Comparison of ENCODE assay signal across 12 mouse cellular contexts in the genomic region with DNA sequence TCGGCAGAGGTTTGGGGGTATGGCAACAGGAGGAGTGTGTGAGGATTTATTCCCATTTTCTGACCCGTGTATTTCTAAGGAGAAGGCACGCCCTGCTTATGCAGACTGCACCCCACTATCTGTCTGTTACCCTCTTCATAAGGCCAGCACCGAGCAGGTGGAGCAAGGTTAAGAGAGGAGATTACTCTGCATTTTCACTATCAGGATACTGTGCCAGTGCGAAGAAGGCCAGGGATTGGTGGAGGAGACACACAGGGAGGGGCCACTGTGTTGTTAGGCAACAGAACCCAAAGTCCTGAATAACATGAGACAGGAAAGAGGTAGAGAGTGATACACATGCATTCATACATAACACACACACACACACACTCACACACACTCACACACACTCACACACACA.
A peak's percentile ranks its signal among the peaks of the same experiment; 100 is the strongest.
DNase-seq lines count a peak whose midpoint lies in the region; ATAC-seq lines count a peak whose summit lies in the region.
"Had no signal": no experiment of that assay in that cellular context is flagged by ENCODE, and none has a peak within 500 bp of the region (broad histone marks: within the 10 kb centered on the region; RNA-seq: fewer than 3 reads in every experiment).

No protein-coding gene starts in this region.

- H3K36me3 ChIP-seq in heart, embryonic 12.5 days: no peaks in the 10 kb centered on the region
- no peaks in the 10 kb centered on the region for H3K36me3 ChIP-seq in neural tube, embryonic 13.5 days
- H3K36me3 ChIP-seq in liver, embryonic 11.5 days (ENCODE audit: control insufficient read depth, insufficient read depth, low read length): no peaks in the 10 kb centered on the region
- no peaks in the 10 kb centered on the region for H3K36me3 ChIP-seq in neural tube, embryonic 14.5 days (ENCODE audit: control insufficient read depth, insufficient read depth, low read length)
- H3K36me3 ChIP-seq: limb, embryonic 13.5 days had no signal

- H3K4me2 ChIP-seq in heart, embryonic 12.5 days: no peak overlapping the region
- H3K4me2 ChIP-seq in neural tube, embryonic 13.5 days: no peak overlapping the region
- H3K4me2 ChIP-seq in liver, embryonic 11.5 days: no peak overlapping the region
- H3K4me2 ChIP-seq in neural tube, embryonic 14.5 days (ENCODE audit: low read depth, low read length): no peak overlapping the region
- H3K4me2 ChIP-seq: limb, embryonic 13.5 days had no signal

- H3K9me3 ChIP-seq in heart, embryonic 12.5 days (replicated peaks): no peaks in the 10 kb centered on the region
- no peaks in the 10 kb centered on the region for H3K9me3 ChIP-seq in neural tube, embryonic 13.5 days
- no peaks in the 10 kb centered on the region for H3K9me3 ChIP-seq in liver, embryonic 11.5 days (ENCODE audit: control insufficient read depth, low read length)
- H3K9me3 ChIP-seq in neural tube, embryonic 14.5 days (ENCODE audit: control insufficient read depth, low read length): no peaks in the 10 kb centered on the region
- H3K9me3 ChIP-seq: limb, embryonic 13.5 days had no signal

- H3K4me3 ChIP-seq in heart, embryonic 12.5 days: no peak overlapping the region
- H3K4me3 ChIP-seq in neural tube, embryonic 13.5 days: no peak overlapping the region
- no peak overlapping the region for H3K4me3 ChIP-seq in liver, embryonic 11.5 days (ENCODE audit: low read depth, low read length)
- H3K4me3 ChIP-seq in neural tube, embryonic 14.5 days (ENCODE audit: low read depth, low read length): no peak overlapping the region
- H3K4me3 ChIP-seq: limb, embryonic 13.5 days had no signal

- no peak for DNase-seq in heart, adult 9 months (ENCODE audit: low spot score in 2 of 2)
- DNase-seq in neural tube, embryonic 10.5 days (ENCODE audit: extremely low spot score, low spot score): no peak
- no peak for DNase-seq in liver, embryonic 11.5 days (ENCODE audit: low spot score)
- no peak for DNase-seq in layer of hippocampus, adult 11-12 months (ENCODE audit: low spot score)
- DNase-seq in kidney, adult 11 months: no peak
- DNase-seq: right cerebral cortex, adult 18-20 months; thymus, postnatal 14 days had no signal

- peaks cover 33% of the 10 kb centered on the region for H3K4me1 ChIP-seq in heart, embryonic 12.5 days (replicated peaks)
- H3K4me1 ChIP-seq in neural tube, embryonic 13.5 days (replicated peaks): peaks cover 15% of the 10 kb centered on the region
- H3K4me1 ChIP-seq in liver, embryonic 11.5 days (replicated peaks; ENCODE audit: control insufficient read depth, insufficient read depth, low read length): no peaks in the 10 kb centered on the region
- peaks cover 8% of the 10 kb centered on the region for H3K4me1 ChIP-seq in neural tube, embryonic 14.5 days (ENCODE audit: control insufficient read depth, insufficient read depth, low read length)
- H3K4me1 ChIP-seq: limb, embryonic 13.5 days had no signal

- no peak overlapping the region for H3K9ac ChIP-seq in heart, embryonic 12.5 days
- no peak overlapping the region for H3K9ac ChIP-seq in neural tube, embryonic 13.5 days
- H3K9ac ChIP-seq in liver, embryonic 11.5 days (ENCODE audit: low read depth, low read length): no peak overlapping the region
- H3K9ac ChIP-seq in neural tube, embryonic 14.5 days (replicated peaks; ENCODE audit: low read depth, low read length): no peak overlapping the region
- H3K9ac ChIP-seq: limb, embryonic 13.5 days had no signal

- H3K27ac ChIP-seq in heart, embryonic 12.5 days (ENCODE audit: poor library complexity, severe bottlenecking): no peak overlapping the region
- no peak overlapping the region for H3K27ac ChIP-seq in neural tube, embryonic 13.5 days (replicated peaks)
- no peak overlapping the region for H3K27ac ChIP-seq in liver, embryonic 11.5 days (ENCODE audit: low read depth, low read length)
- no peak overlapping the region for H3K27ac ChIP-seq in neural tube, embryonic 14.5 days (ENCODE audit: low read depth, low read length)
- H3K27ac ChIP-seq: kidney, postnatal 0 days; limb, embryonic 13.5 days had no signal

- 31% methylated on average over 5 of the region's 5 CpGs for WGBS in heart, embryonic 12.5 days
- WGBS in neural tube, embryonic 13.5 days: 67% methylated on average over 5 of the region's 5 CpGs
- WGBS in liver, embryonic 11.5 days: 58% methylated on average over 5 of the region's 5 CpGs
- 69% methylated on average over 5 of the region's 5 CpGs for WGBS in neural tube, embryonic 14.5 days

- H3K27me3 ChIP-seq in heart, embryonic 12.5 days (replicated peaks): no peaks in the 10 kb centered on the region
- H3K27me3 ChIP-seq in neural tube, embryonic 13.5 days: no peaks in the 10 kb centered on the region; the same call in 1 of the 2 replicates
- H3K27me3 ChIP-seq in liver, embryonic 11.5 days (replicated peaks; ENCODE audit: control insufficient read depth, insufficient read depth, low read length): no peaks in the 10 kb centered on the region
- H3K27me3 ChIP-seq in neural tube, embryonic 14.5 days (ENCODE audit: control insufficient read depth, insufficient read depth, low read length): no peaks in the 10 kb centered on the region
- H3K27me3 ChIP-seq: limb, embryonic 13.5 days had no signal

- ATAC-seq in heart, embryonic 12.5 days (ENCODE audit: insufficient number of reproducible peaks, low FRiP score): peak; percentile 45; the same call in 1 of the 2 replicates
- ATAC-seq in neural tube, embryonic 13.5 days (ENCODE audit: low read depth): peak; percentile 32; the same call in 1 of the 2 replicates
- ATAC-seq in liver, embryonic 11.5 days (replicated peaks; ENCODE audit: low FRiP score): peak; percentile 95
- ATAC-seq in neural tube, embryonic 14.5 days (ENCODE audit: low read depth): peak; percentile 64

Comparison
In these comparisons a context has a peak if more than half of its experiments do, and no peak if none do; other contexts are left out.
1. ATAC-seq: peak in every context shown above with its lines; median percentile 95 in liver, embryonic 11.5 days; 64 in neural tube, embryonic 14.5 days; 45 in heart, embryonic 12.5 days; 32 in neural tube, embryonic 13.5 days.